Mouse (Mus musculus) erythroblast, adult 5-6 weeks (primary cell): Measurements from ENCODE around the gene Ankrd33b. TPM values are rescaled to one million over a fixed set of nuclear protein-coding genes. Genes with fewer than 3 reads are reported as not detected.

ENCODE experiments used
- ATAC-seq: replicated peaks from 2 replicates; pipeline ENCODE4 v1.8.0; 2016; ENCODE audit warnings: moderate number of reproducible peaks, mild to moderate bottlenecking, moderate TSS enrichment, inconsistent platforms; ENCODE audit not compliant: poor library complexity, low FRiP score, severe bottlenecking
- total RNA-seq, 2 experiments: library from RNA; stranded (forward) in 1 of 2; stranded (reverse) in 1 of 2; fragments of 150-400 nt in 1 of 2; fragments of 200-764, 138-1000 nt in 1 of 2; gene quantifications; 2 replicates each; pipeline versions ENCODE4 v1.2.3 to v1.2.4; 2015 to 2017; ENCODE audit warnings: low replicate concordance in 2 of 2

Ankrd33b gene
- total RNA-seq, 2 experiments from 2014 or later = 0.58 to 2.3 TPM

- no peak for ATAC-seq
Measured at GRCm38 (mm10) chr15:31344811-31345211, 22.7 kb downstream of the Ankrd33b start.

DNA sequence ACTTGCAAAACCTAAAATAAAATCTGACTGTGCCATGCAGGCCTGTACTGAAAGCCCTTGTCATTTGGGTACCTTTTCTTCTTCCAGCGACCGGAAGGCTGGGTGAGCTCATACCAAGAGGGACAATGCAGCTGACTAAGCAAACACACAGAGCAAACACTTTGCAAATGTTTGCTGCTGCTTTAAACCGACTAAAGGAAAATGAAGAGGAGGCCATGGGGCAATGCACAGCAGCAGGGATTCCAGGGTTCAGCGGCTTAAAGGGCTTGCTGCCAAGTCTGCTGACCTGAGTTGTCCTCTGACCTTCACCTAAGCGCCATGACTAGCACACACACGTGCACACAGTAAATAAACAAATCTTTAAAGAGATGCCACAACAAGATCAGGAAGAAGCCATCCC is 23.9 kb downstream of the Ankrd33b start:
- no peak for ATAC-seq

DNA sequence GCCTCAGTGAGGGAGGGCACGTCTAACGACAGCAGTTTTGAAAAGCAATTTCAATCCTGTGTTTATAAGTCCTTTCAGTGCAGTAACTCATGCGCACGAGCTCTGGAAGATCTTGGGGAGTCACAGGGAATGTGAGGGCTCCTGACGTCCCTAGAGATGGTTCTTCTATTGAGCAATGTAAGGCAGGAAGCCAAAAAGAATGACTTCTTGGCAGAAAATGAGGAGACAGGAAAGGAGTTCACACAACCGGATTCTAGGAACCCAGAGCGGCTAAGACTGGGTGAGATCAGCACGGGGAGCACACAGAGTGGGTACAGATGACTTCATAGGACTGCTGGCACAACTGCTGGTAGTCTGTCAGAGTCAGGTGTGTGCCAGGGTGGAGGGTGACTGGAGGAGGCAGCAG is 25.0 kb downstream of the Ankrd33b start:
- no peak for ATAC-seq

GRCm38 (mm10) chr15:31342001-31342400 is 25.5 kb downstream of the Ankrd33b start:
- ATAC-seq = no peak

DNA sequence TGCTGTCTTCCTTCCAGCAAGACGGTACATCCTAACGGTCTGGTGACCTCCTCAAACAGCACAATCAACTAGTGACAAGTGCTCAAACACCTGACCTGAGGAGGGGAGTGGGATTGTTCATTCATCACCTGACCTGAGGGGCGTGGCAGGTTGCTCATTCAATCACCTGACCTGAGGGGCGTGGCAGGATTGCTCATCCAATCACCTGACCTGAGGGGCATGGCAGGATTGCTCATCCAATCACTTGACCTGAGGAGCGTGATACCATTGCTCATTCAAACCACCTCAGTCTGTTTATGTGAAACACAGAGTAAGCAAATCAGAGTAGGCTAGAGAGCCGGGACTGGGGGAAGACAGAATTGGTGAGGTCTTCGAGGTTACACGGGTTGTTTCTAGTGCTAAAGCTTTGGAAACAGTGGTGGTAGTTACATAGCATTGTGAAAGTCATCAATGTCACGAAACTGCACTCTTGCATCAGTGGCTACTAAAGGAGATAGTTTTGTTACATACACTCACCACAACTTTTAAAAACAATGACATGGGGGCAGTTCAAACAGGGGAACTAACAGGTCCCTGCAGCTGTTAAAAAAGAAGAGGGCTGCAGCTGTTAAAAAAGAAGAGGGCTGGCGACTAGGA is 28.8 kb downstream of the Ankrd33b start:
- ATAC-seq = no peak

DNA sequence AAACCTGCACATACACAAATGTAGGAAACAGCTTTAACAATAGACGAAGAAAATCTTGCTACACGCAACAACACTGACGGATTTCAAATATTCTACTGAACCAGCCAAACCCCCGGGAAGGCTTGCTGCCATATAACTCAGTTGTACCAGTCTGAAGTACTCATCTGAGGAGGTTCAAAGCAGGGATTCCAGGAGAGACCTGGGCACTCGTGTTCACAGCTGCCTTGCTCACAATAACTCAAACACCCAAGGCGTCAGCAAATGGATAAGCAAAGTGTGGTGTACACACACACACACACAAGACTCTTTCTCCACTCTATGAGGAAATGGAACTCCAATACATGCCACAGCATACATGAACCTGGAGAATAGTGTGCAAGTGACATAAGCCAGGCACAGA is 29.5 kb downstream of the Ankrd33b start:
- ATAC-seq = no peak

DNA sequence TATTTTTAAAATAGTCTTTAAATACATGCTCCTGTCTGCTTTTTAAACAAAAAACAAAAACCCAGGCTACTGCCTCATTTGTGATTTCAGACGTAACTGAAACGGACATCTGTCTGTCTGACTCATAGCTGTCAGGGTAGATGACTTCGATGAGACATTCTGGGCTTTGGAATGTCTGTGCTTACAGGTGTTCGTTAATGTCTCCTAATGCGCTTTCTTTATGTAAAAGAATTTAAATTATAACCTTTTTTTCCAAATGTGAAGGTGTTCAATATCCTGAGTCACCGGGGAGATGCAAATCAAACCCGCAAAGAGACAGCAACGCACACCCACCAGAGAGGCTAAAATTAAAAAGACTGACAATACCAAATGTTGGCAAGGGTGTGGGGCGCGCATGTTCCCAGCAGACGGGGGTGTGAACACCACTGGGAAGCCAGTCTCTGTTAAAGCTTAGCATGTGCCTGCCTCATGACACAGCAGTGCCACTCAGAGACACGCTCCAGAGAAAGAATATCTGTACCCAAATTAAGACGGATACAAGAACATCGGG is 30.3 kb downstream of the Ankrd33b start:
- ATAC-seq = no peak

GRCm38 (mm10) chr15:31336685-31337084 is 30.8 kb downstream of the Ankrd33b start:
- ATAC-seq = no peak

DNA sequence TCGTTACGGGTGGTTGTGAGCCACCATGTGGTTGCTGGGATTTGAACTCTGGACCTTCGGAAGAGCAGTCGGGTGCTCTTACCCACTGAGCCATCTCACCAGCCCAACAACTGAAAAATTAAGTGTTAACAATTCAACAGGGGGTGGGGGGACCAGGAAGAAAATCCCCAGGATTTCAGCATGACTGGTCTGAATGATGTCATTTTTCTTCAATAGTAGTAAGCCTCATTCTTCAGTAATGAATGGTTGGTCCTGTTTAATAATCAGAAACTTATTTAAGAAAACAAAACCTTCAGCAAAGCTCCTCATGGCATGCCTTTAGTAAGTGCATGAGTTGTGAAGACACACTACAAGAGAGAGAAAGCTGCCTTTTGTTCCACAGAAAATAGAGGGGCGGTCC is 32.7 kb downstream of the Ankrd33b start:
- no peak for ATAC-seq

GRCm38 (mm10) chr15:31332541-31333163 is 34.9 kb downstream of the Ankrd33b start:
- ATAC-seq = no peak

- ATAC-seq = no peak
Measured at GRCm38 (mm10) chr15:31331742-31332141, 35.8 kb downstream of the Ankrd33b start.

- no peak for ATAC-seq
Measured at GRCm38 (mm10) chr15:31328082-31328614, 39.4 kb downstream of the Ankrd33b start.

DNA sequence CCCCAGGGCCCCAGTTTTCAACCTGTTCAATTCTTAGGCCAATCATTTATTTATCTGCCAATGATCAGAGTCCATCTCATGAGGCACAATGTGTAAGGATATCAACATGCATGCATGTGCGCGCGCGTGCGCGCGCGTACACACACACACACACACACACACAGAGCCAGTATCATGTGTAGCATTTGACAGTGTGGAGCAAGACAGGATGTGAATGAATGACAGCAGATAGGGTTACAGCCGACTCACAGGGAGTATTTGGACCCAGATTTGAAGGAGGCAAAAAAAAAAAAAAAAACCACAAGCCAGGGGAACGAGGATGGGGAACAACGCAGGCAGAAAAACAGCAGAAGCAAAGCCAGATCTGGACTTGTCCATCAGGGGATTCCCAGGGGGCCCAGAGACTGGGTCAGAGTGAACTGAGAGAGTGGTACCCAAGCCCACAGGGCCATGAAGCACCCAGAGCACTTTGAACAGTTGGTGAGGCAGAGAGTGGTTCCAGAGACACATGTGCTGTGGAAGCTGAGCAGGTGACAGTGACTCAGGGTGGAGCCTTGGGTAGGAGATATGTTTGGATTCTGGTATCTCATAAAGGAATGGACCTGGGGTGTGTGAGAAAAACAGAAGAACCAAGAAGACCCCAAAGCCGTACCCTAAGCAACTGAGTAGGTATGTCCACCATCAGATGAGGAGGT is 41.7 kb downstream of the Ankrd33b start:
- ATAC-seq = no peak

GRCm38 (mm10) chr15:31324551-31324950 is 43.0 kb downstream of the Ankrd33b start:
- no peak for ATAC-seq

DNA sequence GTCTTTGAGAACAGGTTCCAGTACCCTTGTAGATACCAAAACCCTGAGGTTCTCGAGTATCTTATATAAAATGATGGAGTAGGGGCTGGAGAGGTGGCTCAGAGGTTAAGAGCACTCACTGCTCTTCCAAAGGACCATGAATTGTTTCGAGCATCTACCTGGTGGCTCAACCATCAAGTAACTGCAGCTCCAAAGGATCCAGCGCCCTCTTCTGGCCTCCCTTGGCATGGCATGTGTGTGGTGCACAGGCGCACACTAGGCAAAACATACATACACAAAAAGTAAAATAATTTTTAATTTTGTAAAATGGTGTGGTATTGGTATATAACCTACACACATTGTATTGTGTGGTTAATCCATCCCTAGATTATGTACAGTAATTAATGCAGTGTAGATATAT is 43.8 kb downstream of the Ankrd33b start:
- ATAC-seq = no peak

- no peak for ATAC-seq
Measured at GRCm38 (mm10) chr15:31320598-31321377, 46.7 kb downstream of the Ankrd33b start.

DNA sequence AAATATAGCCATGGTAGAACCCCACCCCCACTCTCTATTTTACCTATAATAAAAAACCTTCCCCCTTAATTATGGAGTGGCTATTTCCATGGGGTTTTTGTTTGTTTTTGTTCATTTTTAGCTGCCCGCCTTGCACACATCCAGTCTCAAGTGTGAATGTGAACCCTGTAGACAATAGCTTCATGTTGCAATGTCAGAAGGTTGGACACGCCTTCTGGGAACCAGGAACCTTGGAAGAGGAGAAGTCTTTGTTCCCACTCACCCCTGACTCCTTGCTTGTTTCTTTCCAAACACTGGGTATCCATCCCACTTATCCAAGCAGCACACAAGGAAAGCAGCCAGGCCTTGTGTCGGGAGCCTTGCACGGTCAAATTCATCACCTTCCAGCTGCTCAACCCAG is 48.5 kb downstream of the Ankrd33b start:
- ATAC-seq = no peak

DNA sequence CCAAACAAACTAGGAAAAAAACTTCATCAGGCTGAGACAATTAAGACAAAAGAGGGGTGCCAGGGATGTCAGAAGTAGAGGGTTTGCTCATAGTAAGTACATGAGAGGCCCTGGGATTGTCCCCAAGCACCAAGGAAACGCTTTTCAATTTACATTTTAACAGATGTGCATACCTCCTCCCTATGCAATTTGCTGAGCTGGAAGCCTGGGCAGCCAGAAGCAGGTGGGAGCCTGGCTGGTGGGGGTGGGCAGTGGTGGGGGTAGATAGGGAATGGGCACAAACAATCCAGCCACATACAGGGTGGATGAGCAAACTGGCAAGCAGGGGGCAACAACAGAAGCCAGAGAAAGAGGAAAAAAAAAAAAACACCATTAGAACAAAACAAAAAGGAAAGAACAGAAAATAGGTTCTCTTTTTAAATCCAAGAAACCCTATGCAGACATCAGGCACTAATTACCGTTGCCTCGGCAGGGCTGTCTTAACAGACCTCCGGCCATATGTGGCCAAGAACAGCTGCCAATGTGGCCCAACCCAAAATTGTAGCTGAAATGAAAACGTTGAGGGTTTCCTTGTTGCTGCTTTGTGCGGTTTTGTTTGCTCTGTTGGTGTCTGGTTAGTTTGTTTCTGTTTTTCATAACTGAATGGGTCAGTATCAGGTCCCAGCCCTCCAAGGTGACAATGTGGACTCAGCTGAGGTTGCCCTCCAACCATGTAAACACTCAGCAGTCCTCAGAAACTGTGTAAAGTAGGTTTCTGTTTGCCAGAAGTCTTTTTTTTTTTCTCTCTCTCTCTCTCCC is 49.2 kb downstream of the Ankrd33b start:
- no peak for ATAC-seq
